Mouse (Mus musculus): ENCODE measurements around the gene Vmn2r93. TPM values are rescaled to one million over a fixed set of nuclear protein-coding genes. Genes with fewer than 3 reads are reported as not detected.

Vmn2r93 gene
- not detected in 2 replicates for polyA plus RNA-seq (2016; fragmentation: Nextera tagmentation; extraction: Ambion mirVana)

DNA sequence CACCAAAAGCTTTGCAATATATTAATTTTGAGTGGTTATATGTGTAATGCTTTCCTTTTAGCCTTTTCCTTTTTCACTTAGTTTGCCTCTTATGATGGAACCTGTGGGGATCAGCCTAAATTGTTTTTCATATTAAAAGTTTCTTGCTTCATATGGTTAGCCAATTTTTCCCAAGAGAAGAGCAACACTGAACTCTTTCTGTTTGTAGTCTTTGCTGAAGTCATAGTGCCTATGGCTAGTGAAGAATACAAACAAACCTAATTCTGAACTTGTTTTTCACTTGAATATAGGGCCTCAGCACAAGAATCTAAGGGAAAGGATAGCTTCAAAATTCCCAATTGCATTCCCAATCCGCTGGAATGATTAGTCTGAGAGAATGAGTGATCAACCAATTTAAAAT is at the start of gene Vmn2r93:
Gene Vmn2r93 (plus strand): TSS at position 301 of the 400 bp plus-strand sequence.
- Histone ChIP-seq H3K4me3 (no peak within 1 kb of the TSS), H3K36me3 (replicated peaks) (no peaks in the 10 kb centered on the region), H3K27ac (no peak within 1 kb of the TSS), H3K9me3 (peaks cover 12% of the 10 kb centered on the region; the same call in 1 of the 2 replicates), H3K27me3 (ENCODE audit: poor library complexity, severe bottlenecking) (no peaks in the 10 kb centered on the region), H3K4me1 (no peaks in the 10 kb centered on the region)
- 48% methylated on average over 1 of the region's 1 CpGs for WGBS
- no peak for DNase-seq (ENCODE audit: extremely low spot score, low spot score)

GRCm38 (mm10) chr17:18277656-18278055 is 20.2 kb upstream of the Vmn2r93 start, which contains the start of gene Vmn2r94:
Vmn2r94 (minus strand) TSS chr17:18277756.
- Histone ChIP-seq H3K27ac (no peak within 1 kb of the TSS), H3K27me3 (ENCODE audit: poor library complexity, severe bottlenecking) (no peaks in the 10 kb centered on the region), H3K36me3 (replicated peaks) (no peaks in the 10 kb centered on the region), H3K9me3 (peaks cover 15% of the 10 kb centered on the region; the same call in 1 of the 2 replicates), H3K4me3 (no peak within 1 kb of the TSS), H3K4me1 (no peaks in the 10 kb centered on the region)
- no peak for DNase-seq (ENCODE audit: extremely low spot score, low spot score)
- 75% methylated on average over 2 of the region's 2 CpGs for WGBS

- DNase-seq (ENCODE audit: extremely low spot score, low spot score): no peak
- Histone ChIP-seq H3K9me3 (peaks cover 23% of the 10 kb centered on the region), H3K4me1 (no peaks in the 10 kb centered on the region), H3K27ac (no peak overlapping the region), H3K36me3 (replicated peaks) (no peaks in the 10 kb centered on the region), H3K4me3 (no peak overlapping the region), H3K27me3 (ENCODE audit: poor library complexity, severe bottlenecking) (no peaks in the 10 kb centered on the region)
- 94% methylated on average over 2 of the region's 2 CpGs for WGBS
Observed at GRCm38 (mm10) chr17:18323031-18323430, 25.1 kb downstream of the Vmn2r93 start.

DNA sequence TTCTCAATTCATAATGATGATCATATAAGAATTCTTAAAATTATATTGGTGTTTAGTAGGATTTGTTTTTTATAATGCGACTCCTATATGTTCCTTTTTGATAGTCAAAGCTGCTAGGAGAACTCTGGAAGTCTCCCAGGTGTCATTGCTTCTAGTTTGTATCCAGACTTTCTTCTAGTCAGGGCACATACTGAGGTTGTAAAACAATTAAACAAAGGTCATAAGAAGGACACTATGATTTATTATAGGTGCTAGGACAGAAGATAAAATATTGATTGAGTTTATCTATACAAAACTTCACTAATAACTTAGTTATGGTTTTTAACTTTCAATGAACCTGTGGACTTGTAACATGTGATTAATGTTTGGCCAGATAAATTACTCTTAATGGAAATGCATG is 62.1 kb downstream of the Vmn2r93 start:
- no peak for DNase-seq (ENCODE audit: extremely low spot score, low spot score)

GRCm38 (mm10) chr17:18360602-18361001 is 62.7 kb downstream of the Vmn2r93 start:
- peaks cover 19% of the 10 kb centered on the region for H3K9me3 ChIP-seq
- 67% methylated on average over 3 of the region's 3 CpGs for WGBS
- H3K36me3 ChIP-seq (replicated peaks): no peaks in the 10 kb centered on the region
- H3K27ac ChIP-seq: no peak overlapping the region
- no peak for DNase-seq (ENCODE audit: extremely low spot score, low spot score)
- no peaks in the 10 kb centered on the region for H3K4me1 ChIP-seq
- no peaks in the 10 kb centered on the region for H3K27me3 ChIP-seq (ENCODE audit: poor library complexity, severe bottlenecking)
- no peak overlapping the region for H3K4me3 ChIP-seq

More for the DNA sequence above, 62.1 kb downstream of the Vmn2r93 start:
- 69% methylated on average over 1 of the region's 1 CpGs for WGBS
- H3K27me3 ChIP-seq (ENCODE audit: poor library complexity, severe bottlenecking): no peaks in the 10 kb centered on the region
- no peaks in the 10 kb centered on the region for H3K4me1 ChIP-seq
- H3K27ac ChIP-seq: no peak overlapping the region
- H3K9me3 ChIP-seq: peaks cover 16% of the 10 kb centered on the region
- H3K36me3 ChIP-seq (replicated peaks): no peaks in the 10 kb centered on the region
- H3K4me3 ChIP-seq: no peak overlapping the region

Other genes starting within 250 kb of the Vmn2r93 start
- not detected in 2 replicates for gene Vmn2r124, start 248.7 kb upstream of the Vmn2r93 start, polyA plus RNA-seq (2016; fragmentation: Nextera tagmentation; extraction: Ambion mirVana)
- gene Vmn2r91, start 213.1 kb upstream of the Vmn2r93 start, polyA plus RNA-seq (2016; fragmentation: Nextera tagmentation; extraction: Ambion mirVana): not detected in 2 replicates
- not detected in 2 replicates for gene Vmn2r92, start 146.2 kb upstream of the Vmn2r93 start, polyA plus RNA-seq (2016; fragmentation: Nextera tagmentation; extraction: Ambion mirVana)
- not detected in 2 replicates for gene Vmn2r94, start 20.3 kb upstream of the Vmn2r93 start, polyA plus RNA-seq (2016; fragmentation: Nextera tagmentation; extraction: Ambion mirVana)
- 0.01 TPM in 1 of 2 replicates, not detected in the other for gene Vmn2r95, start 126.0 kb downstream of the Vmn2r93 start, polyA plus RNA-seq (2016; fragmentation: Nextera tagmentation; extraction: Ambion mirVana)

Data from forebrain, embryonic 10.5 days (tissue).